Mouse (Mus musculus) olfactory bulb, adult 2 months (tissue): Measurements from ENCODE around the gene Sae1. TPM values are rescaled to one million over a fixed set of nuclear protein-coding genes. Genes with fewer than 3 reads are reported as not detected.
"Not testable (repeated sequence)": the region's sequence is repeated elsewhere in the genome, so short reads cannot be mapped to it uniquely, and the experiment has no call there.

ENCODE experiments used
- H3K27ac ChIP-seq: fragments of 200-500 bp; 2 replicates; pipeline ENCODE4 v1.5.1; 2012; ENCODE audit warnings: low read depth, low read length; ENCODE audit not compliant: insufficient read depth
- H3K4me1 ChIP-seq: fragments of 200-500 bp; 2 replicates; pipeline ENCODE4 v1.6.1; 2012; ENCODE audit warnings: low read length; ENCODE audit not compliant: control insufficient read depth, insufficient read depth
- H3K4me3 ChIP-seq: fragments of 200-500 bp; 2 replicates; pipeline ENCODE4 v1.5.1; 2012; ENCODE audit warnings: mild to moderate bottlenecking, low read depth, low read length, moderate library complexity; ENCODE audit not compliant: insufficient read depth
- CTCF ChIP-seq: fragments of 200-500 bp; IDR thresholded peaks from 2 replicates; pipeline ENCODE4 v1.5.1; 2012; ENCODE audit warnings: low read depth, mild to moderate bottlenecking, low read length, moderate library complexity; ENCODE audit not compliant: insufficient read depth
- POLR2A ChIP-seq: fragments of 200-500 bp; IDR thresholded peaks from 2 replicates; pipeline ENCODE4 v1.6.1; 2012; ENCODE audit warnings: mild to moderate bottlenecking, low read depth, low read length, moderate library complexity; ENCODE audit not compliant: insufficient read depth
- WGBS: fragments of 180-500 bp; shearing (Covaris S2); methylation state at CpG from one replicate; pipeline ENCODE4 v1.1.7; 2018; 5-methylcytosine and 5-hydroxymethylcytosine counted together
- polyA plus RNA-seq: library from polyadenylated mRNA; stranded (reverse); fragments of >200 nt; gene quantifications from 2 replicates; pipeline ENCODE4 v1.2.4, GENCODE M21; 2012; ENCODE audit warnings: low replicate concordance; ENCODE audit not compliant: missing spikeins, insufficient read depth, insufficient read length

Gene Sae1
- polyA plus RNA-seq, 1 experiment: not detected

GRCm38 (mm10) chr7:16308555-16309317, 78.9 kb downstream of the Sae1 start:
- Histone ChIP-seq H3K4me3 (peak overlapping the region; percentile 92), H3K4me1 (peaks cover 33% of the 10 kb centered on the region), H3K27ac (peak overlapping the region; percentile 13; the same call in 1 of the 2 replicates)
- TF ChIP-seq CTCF: no peak
- no peak for TF ChIP-seq POLR2A
- WGBS: 39% methylated on average over 16 of the region's 16 CpGs

GRCm38 (mm10) chr7:16308093-16308492, 79.5 kb downstream of the Sae1 start, which contains the start of gene Bbc3:
Gene Bbc3, plus strand, starts transcription at chr7:16308393.
- WGBS: 64% methylated on average over 1 of the region's 1 CpGs
- H3K4me3 ChIP-seq: peak within 1 kb of the TSS; percentile 92
- peaks cover 27% of the 10 kb centered on the region for H3K4me1 ChIP-seq
- H3K27ac ChIP-seq: peak within 1 kb of the TSS; percentile 13; the same call in 1 of the 2 replicates

GRCm38 (mm10) chr7:16307141-16307540, 80.5 kb downstream of the Sae1 start:
- not testable (repeated sequence) for H3K27ac ChIP-seq, H3K4me3 ChIP-seq
- WGBS: 80% methylated on average over 6 of the region's 6 CpGs
- H3K4me1 ChIP-seq: peaks cover 18% of the 10 kb centered on the region

GRCm38 (mm10) chr7:16299419-16300035, 88.1 kb downstream of the Sae1 start:
- WGBS: under 1% methylated on average over 50 of the region's 52 CpGs
- Histone ChIP-seq H3K4me1 (peaks cover 13% of the 10 kb centered on the region), H3K27ac (peak overlapping the region; percentile 81), H3K4me3 (peak overlapping the region; percentile 74)
- TF ChIP-seq POLR2A (peak; percentile 50; the same call in 1 of the 2 replicates), CTCF (no peak)

- no peak for TF ChIP-seq CTCF
- no peak for TF ChIP-seq POLR2A
- Histone ChIP-seq H3K27ac (peak overlapping the region; percentile 81), H3K4me3 (peak overlapping the region; percentile 74), H3K4me1 (peaks cover 13% of the 10 kb centered on the region)
- WGBS: 81% methylated on average over 5 of the region's 5 CpGs
These were observed 88.7 kb downstream of the Sae1 start for GRCm38 (mm10) chr7:16298927-16299326.

GRCm38 (mm10) chr7:16297616-16298015, 90.0 kb downstream of the Sae1 start:
- Histone ChIP-seq H3K4me1 (peaks cover 13% of the 10 kb centered on the region), H3K4me3 (no peak overlapping the region), H3K27ac (peak overlapping the region; percentile 20; the same call in 1 of the 2 replicates)
- WGBS: 67% methylated on average over 2 of the region's 2 CpGs
- no peak for TF ChIP-seq CTCF
- no peak for TF ChIP-seq POLR2A

- Histone ChIP-seq H3K4me3 (peak overlapping the region; percentile 43), H3K4me1 (peaks cover 13% of the 10 kb centered on the region), H3K27ac (peak overlapping the region; percentile 92)
- 0 out of 2 replicates have a peak, but pooled peaks have one; percentile 31 for TF ChIP-seq POLR2A
- no peak for TF ChIP-seq CTCF
- under 1% methylated on average over 22 of the region's 22 CpGs for WGBS
These were observed 90.7 kb downstream of the Sae1 start for GRCm38 (mm10) chr7:16296766-16297390.

- 34% methylated on average over 2 of the region's 2 CpGs for WGBS
- Histone ChIP-seq H3K4me1 (peaks cover 13% of the 10 kb centered on the region), H3K4me3 (no peak overlapping the region), H3K27ac (peak overlapping the region; percentile 66; the same call in 1 of the 2 replicates)
- TF ChIP-seq POLR2A: no peak
- TF ChIP-seq CTCF: no peak
These were observed 91.5 kb downstream of the Sae1 start for GRCm38 (mm10) chr7:16296146-16296545.

GRCm38 (mm10) chr7:16295321-16295900, 92.2 kb downstream of the Sae1 start:
- TF ChIP-seq CTCF (no peak; the same call in 1 of the 2 replicates), POLR2A (peak; percentile 45)
- H3K4me3 ChIP-seq: peak overlapping the region; percentile 62
- peak overlapping the region; percentile 85 for H3K27ac ChIP-seq
- peaks cover 13% of the 10 kb centered on the region for H3K4me1 ChIP-seq
- 1% methylated on average over 41 of the region's 41 CpGs for WGBS
